Mouse (Mus musculus) C2C12 (cell line): ENCODE measurements at regions not wholly inside any gene's neighbourhood (a gene's known extent, or its start where the extent isn't known, plus 50 kb on each side); places are given as distances from the start of the nearest gene placed in this dataset.

Experiments
- H3K27me3 ChIP-seq: one replicate; pipeline ENCODE4 v1.6.1; 2011; ENCODE audit not compliant: control insufficient read depth, insufficient read depth, insufficient read length
- H3K36me3 ChIP-seq: one replicate; pipeline ENCODE4 v1.6.1; 2011; ENCODE audit not compliant: control insufficient read depth, insufficient read depth
- H3K4me3 ChIP-seq: one replicate; pipeline ENCODE4 v1.5.1; 2011; ENCODE audit warnings: mild to moderate bottlenecking, control low read depth; ENCODE audit not compliant: poor library complexity, insufficient read depth, severe bottlenecking
- H3K79me2 ChIP-seq: one replicate; pipeline ENCODE4 v1.6.1; 2011; ENCODE audit not compliant: control insufficient read depth, insufficient read depth
- H3K79me3 ChIP-seq: one replicate; pipeline ENCODE4 v1.6.1; 2011; ENCODE audit warnings: low read depth, control low read depth
- H3ac ChIP-seq: one replicate; pipeline ENCODE3; 2011; ENCODE audit warnings: low read depth; ENCODE audit not compliant: control insufficient read depth, insufficient read length
- CEBPB ChIP-seq: IDR thresholded peaks from one replicate; pipeline ENCODE4 v1.6.1; 2011; ENCODE audit warnings: low read depth, mild to moderate bottlenecking, control low read depth, moderate library complexity
- CTCF ChIP-seq: IDR thresholded peaks from one replicate; pipeline ENCODE4 v1.5.1; 2011; ENCODE audit not compliant: control insufficient read depth, insufficient read depth, insufficient read length
- FOSL1 ChIP-seq: IDR thresholded peaks from one replicate; pipeline ENCODE4 v1.8.0; 2011; ENCODE audit warnings: mild to moderate bottlenecking, low read length; ENCODE audit not compliant: poor library complexity, insufficient read depth, severe bottlenecking
- MAX ChIP-seq: IDR thresholded peaks from one replicate; pipeline ENCODE4 v1.6.1; 2011; ENCODE audit warnings: mild to moderate bottlenecking, control low read depth
- MYOD1 ChIP-seq: IDR thresholded peaks from one replicate; pipeline ENCODE4 v1.6.1; 2011; ENCODE audit warnings: low read depth; ENCODE audit not compliant: control insufficient read depth, insufficient read length
- MYOG ChIP-seq: IDR thresholded peaks from one replicate; pipeline ENCODE4 v1.6.1; 2011; ENCODE audit not compliant: control insufficient read depth, insufficient read length; ENCODE audit errors: extremely low read depth
- USF1 ChIP-seq: IDR thresholded peaks from one replicate; pipeline ENCODE4 v1.6.1; 2011; ENCODE audit warnings: low read depth, mild to moderate bottlenecking, control low read depth, moderate library complexity

DNA sequence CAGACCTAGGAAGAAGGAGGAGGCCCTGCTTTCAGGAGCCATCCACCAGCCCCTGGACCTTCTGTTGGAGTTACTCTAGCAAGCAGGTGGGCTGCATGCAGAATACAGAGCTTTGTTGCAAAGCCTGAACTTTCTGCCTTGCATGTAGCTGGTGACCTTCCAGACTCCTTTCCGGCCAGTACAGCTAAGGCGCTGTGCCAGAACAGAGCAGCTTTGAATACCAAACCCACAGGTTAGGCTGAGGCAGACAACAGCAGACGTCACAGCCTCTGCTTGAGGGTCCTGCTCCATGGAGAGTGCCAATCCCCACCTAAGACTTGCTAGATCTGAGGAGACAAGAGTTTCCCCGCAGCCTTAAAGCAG, 123.9 kb upstream of the Dio3 start:
- Histone ChIP-seq H3K36me3 (no peaks in the 10 kb centered on the region), H3K79me2 (no peaks in the 10 kb centered on the region), H3K4me3 (no peak overlapping the region), H3ac (no peak overlapping the region), H3K27me3 (no peaks in the 10 kb centered on the region), H3K79me3 (no peaks in the 10 kb centered on the region)
- TF ChIP-seq CTCF (no peak), MYOD1 (no peak), CEBPB (no peak), MAX (no peak), MYOG (no peak), USF1 (no peak), FOSL1 (no peak)

DNA sequence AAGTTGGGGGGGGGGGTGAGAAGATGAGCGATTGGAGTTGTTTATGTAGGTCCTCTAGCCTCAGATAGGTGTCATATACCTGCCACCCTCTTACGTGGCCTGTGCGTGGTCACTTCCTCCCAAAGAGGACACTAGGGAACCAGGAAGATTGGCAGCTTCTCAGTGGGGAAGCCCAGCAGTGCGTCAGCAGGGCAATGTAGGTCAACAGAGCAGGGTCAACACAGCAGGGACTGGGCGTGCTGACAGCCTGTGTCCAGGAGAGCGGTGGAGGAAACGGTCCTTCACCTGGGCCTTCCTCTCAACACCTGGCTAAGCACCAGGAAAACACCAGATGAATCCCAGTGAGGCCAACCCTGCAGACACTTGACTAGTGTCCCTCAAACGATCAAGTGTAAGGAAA, 122.4 kb upstream of the Dio3 start:
- no peak overlapping the region for H3K4me3 ChIP-seq
- no peaks in the 10 kb centered on the region for H3K36me3 ChIP-seq
- H3ac ChIP-seq, result no peak overlapping the region
- no peaks in the 10 kb centered on the region for H3K79me2 ChIP-seq
- no peaks in the 10 kb centered on the region for H3K27me3 ChIP-seq
- H3K79me3 ChIP-seq, result no peaks in the 10 kb centered on the region
- TF ChIP-seq FOSL1 (no peak), CEBPB (no peak), MYOG (no peak), USF1 (no peak), CTCF (no peak), MYOD1 (no peak), MAX (no peak)

DNA sequence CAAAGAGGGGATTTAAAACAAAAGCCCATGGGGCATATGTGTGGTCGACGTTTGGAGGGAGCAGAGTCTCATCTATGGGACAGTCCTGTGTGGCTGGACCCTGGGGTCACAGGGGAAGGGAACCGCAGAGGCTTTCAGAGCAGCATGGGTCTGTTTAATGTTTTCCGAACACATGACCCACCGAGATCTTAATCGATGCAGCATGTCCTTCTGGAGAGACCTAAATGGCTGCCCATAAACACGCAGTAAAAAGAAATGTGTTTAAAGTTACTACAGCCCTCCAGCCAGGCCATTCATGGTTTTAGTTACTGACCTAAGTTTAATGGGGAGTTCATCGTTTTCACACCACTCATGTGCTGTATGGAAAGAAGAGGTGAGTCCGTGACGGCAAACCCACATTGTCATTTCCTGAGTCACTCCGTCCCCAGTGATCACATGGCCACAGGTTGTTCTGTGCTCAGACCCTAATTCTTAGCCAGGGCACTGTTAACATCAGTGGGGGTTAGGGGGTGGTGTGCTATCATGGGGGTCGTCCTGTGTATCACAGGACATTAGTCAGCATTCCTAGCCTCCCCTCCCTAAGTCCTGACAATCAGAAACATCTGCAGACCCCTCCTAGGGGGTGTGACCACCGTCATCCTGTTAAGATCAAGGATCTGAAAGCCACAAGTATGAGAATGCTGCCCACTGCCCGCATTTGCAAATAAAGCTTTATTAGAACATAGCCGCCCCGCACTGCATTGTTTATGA, 120.7 kb upstream of the Dio3 start:
- no peak overlapping the region for H3K4me3 ChIP-seq
- no peak overlapping the region for H3ac ChIP-seq
- H3K36me3 ChIP-seq, result no peaks in the 10 kb centered on the region
- TF ChIP-seq MYOD1 (no peak), FOSL1 (no peak), CTCF (no peak)
- H3K79me2 ChIP-seq, result no peaks in the 10 kb centered on the region
- no peaks in the 10 kb centered on the region for H3K27me3 ChIP-seq
- no peaks in the 10 kb centered on the region for H3K79me3 ChIP-seq

DNA sequence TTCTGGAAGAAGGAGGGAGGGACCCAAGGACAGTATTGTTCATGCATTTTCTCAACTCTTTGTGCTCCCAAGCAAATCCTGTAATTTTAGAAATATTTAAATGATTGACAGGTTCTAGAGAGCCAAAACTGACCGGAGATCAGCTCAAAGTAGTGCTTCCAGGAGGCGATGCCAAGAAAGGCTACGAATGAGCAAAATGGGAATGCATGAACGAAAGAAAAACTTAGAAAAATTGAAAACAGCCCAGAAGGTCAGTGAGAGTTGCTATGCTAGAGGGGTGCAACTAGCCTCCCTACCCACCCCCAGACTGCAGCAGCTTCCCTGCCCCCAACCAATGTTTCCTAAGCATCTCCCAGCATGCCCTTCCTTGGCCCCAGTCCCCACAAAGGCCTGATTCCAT, 117.6 kb upstream of the Dio3 start:
- Histone ChIP-seq H3K79me3 (no peaks in the 10 kb centered on the region), H3K27me3 (no peaks in the 10 kb centered on the region), H3ac (no peak overlapping the region), H3K79me2 (no peaks in the 10 kb centered on the region), H3K36me3 (no peaks in the 10 kb centered on the region), H3K4me3 (no peak overlapping the region)
- TF ChIP-seq MAX, result no peak
- no peak for TF ChIP-seq MYOD1
- TF ChIP-seq USF1, result no peak

DNA sequence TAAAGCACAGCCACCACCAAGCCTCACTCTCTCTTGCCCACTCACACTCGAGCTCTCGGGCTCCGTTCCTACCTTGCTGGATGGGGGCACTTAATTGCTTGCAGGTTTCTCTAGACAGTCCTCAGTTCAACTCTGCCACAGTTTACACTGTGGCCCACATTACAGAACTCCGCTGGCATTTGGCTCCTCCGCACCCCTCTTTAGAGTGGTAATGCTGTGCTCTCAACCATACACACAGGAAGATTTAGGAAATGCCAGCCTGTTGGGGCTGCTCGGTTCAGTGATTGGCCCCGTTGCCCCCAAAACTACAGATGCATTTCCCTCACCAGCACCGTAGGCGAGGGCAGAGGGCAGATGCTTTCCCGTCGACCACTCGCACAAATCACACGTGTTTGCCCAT, 113.4 kb upstream of the Dio3 start:
- no peaks in the 10 kb centered on the region for H3K79me3 ChIP-seq
- H3ac ChIP-seq, result no peak overlapping the region
- no peaks in the 10 kb centered on the region for H3K36me3 ChIP-seq
- H3K4me3 ChIP-seq, result no peak overlapping the region
- TF ChIP-seq CTCF, result no peak
- TF ChIP-seq USF1, result no peak
- TF ChIP-seq MYOG, result no peak
- TF ChIP-seq FOSL1, result no peak
- no peak for TF ChIP-seq MAX
- TF ChIP-seq MYOD1, result no peak
- no peaks in the 10 kb centered on the region for H3K27me3 ChIP-seq
- H3K79me2 ChIP-seq, result no peaks in the 10 kb centered on the region

DNA sequence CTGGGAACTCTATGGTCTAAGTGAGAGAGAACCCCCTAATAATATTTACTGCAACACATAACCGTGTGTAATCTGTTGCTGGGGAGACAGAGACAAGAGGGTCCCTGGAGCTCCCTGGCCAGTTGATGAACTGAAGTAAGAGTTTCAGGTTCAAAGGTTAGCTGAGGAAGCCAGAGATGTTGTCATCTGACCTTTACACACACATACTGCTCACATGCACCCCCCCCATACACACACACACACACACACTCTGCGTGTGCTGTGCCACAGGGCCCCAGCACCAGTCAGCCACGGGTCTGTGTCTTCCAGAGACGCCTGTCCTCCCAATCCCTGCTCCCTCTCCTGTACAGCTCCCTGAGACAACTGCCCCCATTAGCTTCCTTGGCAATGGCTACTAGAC, 110.5 kb upstream of the Dio3 start:
- H3K27me3 ChIP-seq, result no peaks in the 10 kb centered on the region
- H3ac ChIP-seq, result no peak overlapping the region

More for the DNA sequence above, 110.5 kb upstream of the Dio3 start:
- TF ChIP-seq FOSL1 (no peak), CEBPB (no peak), USF1 (no peak), CTCF (no peak), MYOG (no peak), MYOD1 (no peak), MAX (no peak)
- Histone ChIP-seq H3K4me3 (no peak overlapping the region), H3K79me3 (no peaks in the 10 kb centered on the region), H3K79me2 (no peaks in the 10 kb centered on the region), H3K36me3 (no peaks in the 10 kb centered on the region)
